Mouse (Mus musculus): ENCODE results near the gene Palmd.

Gene Palmd

GRCm38 (mm10) chr3:116891436-116892205 lies 77.2 kb downstream of the Palmd start:
- DNase-seq = no peak

GRCm38 (mm10) chr3:116890576-116890975 lies 78.2 kb downstream of the Palmd start:
- no peak for DNase-seq

- no peak for DNase-seq
Measured at GRCm38 (mm10) chr3:116889358-116889757, 79.4 kb downstream of the Palmd start.

GRCm38 (mm10) chr3:116884941-116885340 lies 83.8 kb downstream of the Palmd start:
- no peak for DNase-seq

- no peak for DNase-seq
Measured at GRCm38 (mm10) chr3:116882221-116882960, 86.4 kb downstream of the Palmd start.

- no peak for DNase-seq
Measured at GRCm38 (mm10) chr3:116870372-116870771, 98.4 kb downstream of the Palmd start.

Measured in cerebellum, postnatal 25 days (tissue).